Mouse (Mus musculus): Measurements from ENCODE around the gene Nfyb.

- TF ChIP-seq EP300 (IDR thresholded peaks at IDR 0.05; ENCODE audit: low read depth), result no peak
- TF ChIP-seq CTCF (IDR thresholded peaks at IDR 0.05; ENCODE audit: low read depth), result 0 out of 2 replicates have a peak, but pooled peaks have one; percentile 25
Measured at GRCm38 (mm10) chr10:82798312-82798933, 34.5 kb upstream of the Nfyb start.

Data from liver, postnatal 0 days (tissue).